ENCODE assay signal across 9 mouse cellular contexts in genomic region chr7:112458440-112458839, GRCm38 (mm10). TPM values are rescaled to one million over a fixed set of nuclear protein-coding genes. Genes with fewer than 3 reads are reported as not detected.
DNase-seq lines count a peak whose midpoint lies in the region; ATAC-seq and TF ChIP-seq lines count a peak whose summit lies in the region.
"Had no signal": no experiment of that assay in that cellular context is flagged by ENCODE, and none has a peak within 500 bp of the region (broad histone marks: within the 10 kb centered on the region; RNA-seq: fewer than 3 reads in every experiment).

No protein-coding gene starts in this region.

- POLR2A ChIA-PET in Patski (lab: Charles Lee): no interaction called here

- CTCF ChIA-PET in Patski (lab: Charles Lee): interaction anchor here (2.2 kb wide), 1 partner anchor 11 kb away, joined by 6 read pairs; no protein-coding TSS in a partner anchor

- no peaks in the 10 kb centered on the region for H3K27me3 ChIP-seq in Patski
- H3K27me3 ChIP-seq in embryonic facial prominence, embryonic 15.5 days: no peaks in the 10 kb centered on the region
- H3K27me3 ChIP-seq in limb, embryonic 10.5 days (ENCODE audit: low read depth, poor library complexity, severe bottlenecking): no peaks in the 10 kb centered on the region
- H3K27me3 ChIP-seq: neural tube, embryonic 12.5 days had no signal

- H3K9ac ChIP-seq in embryonic facial prominence, embryonic 15.5 days: no peak overlapping the region
- H3K9ac ChIP-seq: neural tube, embryonic 12.5 days had no signal

- TF ChIP-seq CTCF in Patski (IDR thresholded peaks at IDR 0.05): no peak

- no peak overlapping the region for H3K4me3 ChIP-seq in embryonic facial prominence, embryonic 15.5 days (replicated peaks)
- no peak overlapping the region for H3K4me3 ChIP-seq in limb, embryonic 10.5 days
- H3K4me3 ChIP-seq: neural tube, embryonic 12.5 days had no signal

- ATAC-seq in Patski: peak; percentile 64
- no peak for ATAC-seq in embryonic facial prominence, embryonic 15.5 days (ENCODE audit: insufficient number of reproducible peaks, low FRiP score, low TSS enrichment, low read depth)
- no peak for ATAC-seq in CD4-positive, CD25-positive, alpha-beta regulatory T cell, adult 4 months

- no peaks in the 10 kb centered on the region for H3K36me3 ChIP-seq in embryonic facial prominence, embryonic 15.5 days
- H3K36me3 ChIP-seq in limb, embryonic 10.5 days: no peaks in the 10 kb centered on the region
- H3K36me3 ChIP-seq: neural tube, embryonic 12.5 days had no signal

- peak overlapping the region; percentile 39; the same call in 1 of the 2 replicates for H3K27ac ChIP-seq in embryonic facial prominence, embryonic 15.5 days (replicated peaks)
- peak overlapping the region; percentile 5; the same call in 1 of the 2 replicates for H3K27ac ChIP-seq in limb, embryonic 10.5 days
- H3K27ac ChIP-seq: neural tube, embryonic 12.5 days had no signal

- peaks cover 66% of the 10 kb centered on the region for H3K4me1 ChIP-seq in embryonic facial prominence, embryonic 15.5 days
- H3K4me1 ChIP-seq in limb, embryonic 10.5 days: peaks cover 56% of the 10 kb centered on the region

- in situ Hi-C loops in Patski (cut with MboI; ENCODE audit: low pct_unique_long_range_greater_than_20kb): no loop called here

- peak; percentile 59 for DNase-seq in 3T3-L1 (ENCODE audit: low read depth, low spot score)
- no peak for DNase-seq in Patski (ENCODE audit: low read depth, low spot score)
- DNase-seq in limb, embryonic 10.5 days (ENCODE audit: low spot score): no peak
- no peak for DNase-seq in c-Kit-positive CD71-positive TER-119-positive erythroid progenitor cells, embryonic 14.5 days (ENCODE audit: low spot score)
- DNase-seq in urinary bladder, postnatal 25 days (ENCODE audit: low spot score): no peak
- DNase-seq in layer of hippocampus, adult 11-12 months (ENCODE audit: low spot score): no peak

- 58% methylated on average over 5 of the region's 5 CpGs for WGBS in embryonic facial prominence, embryonic 15.5 days
- 73% methylated on average over 5 of the region's 5 CpGs for WGBS in limb, embryonic 10.5 days

- no peaks in the 10 kb centered on the region for H3K9me3 ChIP-seq in embryonic facial prominence, embryonic 15.5 days (replicated peaks)
- no peaks in the 10 kb centered on the region for H3K9me3 ChIP-seq in limb, embryonic 10.5 days (replicated peaks)
- H3K9me3 ChIP-seq: neural tube, embryonic 12.5 days had no signal

- H3K4me2 ChIP-seq in embryonic facial prominence, embryonic 15.5 days (replicated peaks): no peak overlapping the region
- H3K4me2 ChIP-seq: neural tube, embryonic 12.5 days had no signal

RNA-seq across cellular contexts. Expression of gene Parva, which starts 31.1 kb away (rescaled TPM):
- 138 TPM for polyA plus RNA-seq in Patski (2021)
- 96.0 and 105 TPM in 2 replicates for polyA plus RNA-seq in embryonic facial prominence, embryonic 15.5 days (2015; fragmentation: Nextera tagmentation; extraction: Ambion mirVana)
- polyA plus RNA-seq in limb, embryonic 10.5 days (2016; fragmentation: Nextera tagmentation; extraction: Ambion mirVana): 49.6 and 64.3 TPM in 2 replicates
- polyA plus RNA-seq in CD4-positive, CD25-positive, alpha-beta regulatory T cell, adult 4 months (2017; shearing (Covaris generic)): not detected

Comparison
In these comparisons a context has a peak if more than half of its experiments do, and no peak if none do; other contexts are left out.
1. RNA of gene Parva, which starts 31.1 kb away (polyA plus RNA-seq): 138 TPM in Patski (single experiment), 96.0 to 105 TPM in embryonic facial prominence, embryonic 15.5 days and 49.6 to 64.3 TPM in limb, embryonic 10.5 days; not detected in CD4-positive, CD25-positive, alpha-beta regulatory T cell, adult 4 months; every median in the first group is over 10 times any median in the second.